Mouse (Mus musculus): ENCODE results near the gene Hspa12a.

The Hspa12a gene

DNA sequence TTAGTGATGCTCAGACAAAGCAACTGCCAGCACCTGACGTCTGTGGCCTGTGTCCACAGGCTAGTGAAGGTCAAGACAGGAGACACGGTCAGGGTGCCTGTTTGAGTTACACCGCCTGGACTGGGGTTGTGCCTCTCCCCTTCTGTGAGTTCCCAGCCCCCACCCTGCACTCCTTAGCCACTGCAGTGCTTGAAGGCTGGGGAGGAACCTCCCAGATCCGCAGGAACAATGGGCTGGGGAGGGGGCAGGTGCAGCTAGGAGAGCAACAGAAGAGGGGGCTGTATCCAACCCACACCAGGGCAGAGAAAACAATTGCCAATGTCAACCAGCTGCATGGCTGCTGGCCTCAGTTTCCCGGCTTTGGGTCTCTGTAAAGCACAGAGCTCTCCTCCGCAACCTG is 84.1 kb downstream of the Hspa12a start:
- no peak for DNase-seq

DNA sequence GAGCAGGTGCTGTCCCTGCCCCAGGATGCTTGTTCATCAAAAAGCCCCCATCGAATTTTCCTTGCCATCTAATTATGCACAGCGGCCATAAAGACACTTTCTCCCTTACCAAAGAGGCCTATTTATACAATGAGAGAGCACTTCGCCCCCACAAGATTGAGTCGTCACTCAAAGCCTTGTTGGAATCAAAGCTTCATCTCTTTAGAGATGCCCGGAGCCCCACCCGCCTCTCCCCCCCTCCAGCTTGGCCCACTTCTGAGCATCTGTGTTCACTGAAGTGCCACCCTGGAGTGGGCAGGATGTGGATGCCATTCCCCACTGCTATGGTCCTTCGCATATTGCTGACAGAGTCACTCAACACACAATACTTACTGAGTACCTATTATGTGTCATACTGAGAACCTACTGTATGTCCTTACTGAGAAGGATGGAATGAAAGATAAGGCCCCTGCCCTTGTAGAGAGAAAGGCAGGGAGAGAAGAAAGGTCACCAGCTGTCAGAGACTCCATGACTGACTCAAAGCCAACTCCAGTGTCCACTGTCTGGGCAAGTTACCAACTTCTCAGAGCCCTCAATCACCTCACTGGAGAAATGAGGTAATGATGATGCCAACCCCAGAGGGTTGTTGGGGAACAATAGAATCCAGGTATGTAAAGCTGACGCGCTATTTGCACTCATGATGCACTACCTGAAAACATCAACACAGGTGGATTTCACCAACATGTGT is 87.2 kb downstream of the Hspa12a start:
- DNase-seq, result no peak

DNA sequence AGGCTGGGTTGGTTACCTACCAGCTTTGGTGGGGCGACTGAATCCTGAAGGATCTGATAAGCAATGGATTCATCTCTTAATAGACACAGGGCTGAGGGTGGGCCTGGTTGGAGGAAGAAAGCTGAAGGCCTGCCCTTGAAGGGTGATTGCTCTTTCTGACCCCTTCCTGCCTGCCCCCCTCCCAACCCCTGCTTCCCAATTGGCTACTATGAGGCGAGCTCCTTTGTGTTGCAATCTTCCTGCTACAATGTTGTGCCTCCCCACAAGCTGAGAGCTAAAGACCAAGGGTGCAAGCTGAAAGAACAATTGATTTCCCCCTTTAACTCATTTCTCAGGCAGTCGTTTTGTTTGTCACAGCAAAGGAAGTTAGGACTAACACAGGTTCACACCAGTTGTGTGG is 88.6 kb downstream of the Hspa12a start:
- DNase-seq, result no peak

- no peak for DNase-seq
Measured at GRCm38 (mm10) chr19:58853036-58853735, 90.3 kb downstream of the Hspa12a start.

DNA sequence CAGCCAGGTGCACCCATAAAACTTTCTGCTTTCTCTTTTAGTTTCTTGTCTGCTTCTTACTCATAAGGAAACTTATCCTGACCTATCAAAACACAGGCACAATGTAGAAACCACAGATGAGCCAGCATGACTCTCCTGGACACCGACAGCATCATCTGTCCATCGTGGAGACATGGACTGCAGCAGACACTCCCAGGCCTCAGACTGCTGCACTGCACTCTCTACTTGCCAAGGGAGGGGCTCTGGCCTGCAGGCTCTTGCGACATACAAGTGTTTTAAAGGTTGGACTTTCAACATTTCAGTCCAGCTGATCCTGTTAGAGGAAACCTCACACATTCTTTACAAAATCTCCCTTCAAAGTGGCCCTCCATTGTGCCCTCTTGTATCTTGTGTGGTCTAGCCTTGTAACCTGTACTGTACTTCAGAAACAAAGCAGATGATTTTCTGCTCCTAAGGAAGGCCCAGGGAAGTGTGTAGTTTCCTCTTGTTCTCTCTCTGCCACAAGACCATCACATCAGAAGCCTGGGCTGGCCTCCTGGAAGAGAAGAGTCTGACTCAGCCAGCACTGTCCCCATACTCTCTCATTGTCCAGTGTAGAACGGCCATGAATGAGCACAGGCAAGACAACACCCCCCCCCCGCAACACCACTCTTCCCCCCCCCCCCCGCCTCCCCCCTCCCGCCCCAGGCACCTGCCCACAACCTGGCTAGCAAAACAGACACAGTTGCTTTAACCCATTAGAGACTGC is 92.6 kb downstream of the Hspa12a start:
- DNase-seq, result no peak

DNA sequence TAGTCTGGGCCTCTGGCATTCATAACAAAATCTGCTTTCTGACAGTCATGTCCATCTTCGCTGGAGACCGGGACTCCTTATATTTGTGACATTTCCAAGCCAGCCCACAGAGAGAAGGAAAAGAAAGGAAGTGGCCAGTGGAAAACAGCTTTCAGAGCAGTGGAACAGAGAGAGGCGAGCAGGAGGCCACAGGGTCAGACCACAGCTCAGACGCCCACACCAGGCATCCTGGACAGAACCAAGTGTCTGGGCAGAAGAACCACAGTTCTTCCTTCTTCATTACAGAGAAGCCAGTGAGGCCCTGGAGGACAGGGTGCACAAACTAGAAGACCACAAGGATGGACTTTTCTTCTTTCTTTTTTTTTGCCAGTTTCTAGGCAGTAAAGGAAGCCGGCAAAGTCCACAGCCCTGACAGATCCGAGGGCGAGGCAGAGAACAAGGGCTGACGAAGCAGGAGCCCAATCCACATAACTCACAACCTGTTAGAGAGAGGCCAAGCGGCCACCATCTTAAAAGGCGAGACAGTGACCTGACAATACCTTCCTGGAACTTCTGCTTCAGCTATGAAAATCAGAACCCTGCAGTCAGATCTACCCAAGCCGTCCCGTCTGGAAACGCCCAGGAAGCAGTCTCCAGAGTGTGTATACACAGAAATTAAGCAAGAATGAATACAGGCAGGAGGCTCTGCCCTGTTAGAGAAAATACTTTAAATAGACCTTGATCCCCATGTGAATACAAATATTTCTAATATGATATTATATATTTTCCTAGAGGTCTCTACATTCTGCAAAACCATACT is 93.9 kb downstream of the Hspa12a start:
- no peak for DNase-seq

- no peak for DNase-seq
Measured at GRCm38 (mm10) chr19:58843606-58844005, 99.8 kb downstream of the Hspa12a start.

DNA sequence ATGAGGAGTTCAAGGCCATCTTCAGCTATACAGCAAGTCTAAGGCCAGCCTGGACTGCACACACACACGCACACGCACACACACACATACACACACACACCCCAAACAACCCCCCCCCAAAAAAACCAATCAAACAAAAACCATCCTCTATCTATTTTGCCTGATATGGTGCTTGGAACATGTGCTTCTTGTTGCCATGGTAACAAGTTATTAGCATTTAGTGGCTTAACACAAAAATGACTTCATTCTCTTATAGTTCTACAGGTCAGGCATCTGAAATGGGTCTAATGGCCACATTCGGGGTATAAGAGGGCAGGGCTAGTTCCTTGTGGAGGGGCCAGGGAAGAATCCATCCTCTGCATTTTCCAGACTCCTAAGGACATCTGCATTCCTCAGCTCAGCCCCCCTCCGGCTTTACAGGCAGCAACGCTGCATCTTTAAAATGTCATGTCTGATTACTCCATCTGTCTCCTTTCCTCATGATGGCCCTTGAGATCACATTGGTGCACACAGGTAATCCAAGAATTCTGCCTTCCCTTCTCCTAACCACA is 102.7 kb downstream of the Hspa12a start:
- DNase-seq, result no peak

DNA sequence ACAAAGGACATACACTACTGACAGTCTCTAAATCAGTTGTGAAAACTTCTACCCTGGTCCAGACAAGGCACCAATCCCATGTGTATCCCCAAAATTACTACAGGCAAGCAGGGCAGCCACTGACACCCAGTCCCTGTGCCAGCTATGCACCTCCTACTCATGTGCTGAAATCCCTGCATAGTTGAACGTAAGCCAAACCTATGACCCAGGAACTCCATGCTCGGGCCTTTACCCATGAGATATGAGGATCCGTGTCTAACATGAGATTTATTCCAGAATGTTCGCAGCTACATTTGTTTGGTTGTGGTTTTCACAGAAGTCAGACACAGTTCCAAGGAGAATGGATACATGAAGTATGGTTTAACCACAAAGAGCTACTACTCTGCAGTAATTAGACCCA is 103.6 kb downstream of the Hspa12a start:
- DNase-seq, result no peak

GRCm38 (mm10) chr19:58839345-58839744 is 104.1 kb downstream of the Hspa12a start:
- DNase-seq, result no peak

GRCm38 (mm10) chr19:58838706-58839105 is 104.7 kb downstream of the Hspa12a start:
- no peak for DNase-seq

GRCm38 (mm10) chr19:58833639-58834180 is 109.7 kb downstream of the Hspa12a start:
- DNase-seq, result no peak

- DNase-seq, result no peak
Measured at GRCm38 (mm10) chr19:58832988-58833387, 110.5 kb downstream of the Hspa12a start.

GRCm38 (mm10) chr19:58831280-58831922 is 112.1 kb downstream of the Hspa12a start:
- no peak for DNase-seq

DNA sequence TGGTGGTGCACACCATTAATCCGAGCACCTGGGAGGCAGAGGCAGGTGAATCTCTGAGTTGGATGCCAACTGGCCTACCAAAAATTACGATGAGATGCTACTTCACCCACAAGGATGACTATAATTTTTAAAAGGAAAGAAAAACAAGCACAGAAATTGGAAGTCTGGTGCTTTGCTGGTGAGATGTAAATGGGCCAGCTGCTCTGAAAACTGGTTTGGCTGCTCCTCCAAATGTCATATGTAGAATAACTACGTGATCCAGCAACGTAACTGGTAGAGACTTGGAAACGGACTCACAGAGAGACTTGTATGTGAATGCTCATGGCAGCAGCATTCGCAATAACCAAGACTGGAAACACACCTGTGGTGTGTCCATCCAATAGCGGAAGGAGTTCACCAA is 113.3 kb downstream of the Hspa12a start:
- no peak for DNase-seq

DNA sequence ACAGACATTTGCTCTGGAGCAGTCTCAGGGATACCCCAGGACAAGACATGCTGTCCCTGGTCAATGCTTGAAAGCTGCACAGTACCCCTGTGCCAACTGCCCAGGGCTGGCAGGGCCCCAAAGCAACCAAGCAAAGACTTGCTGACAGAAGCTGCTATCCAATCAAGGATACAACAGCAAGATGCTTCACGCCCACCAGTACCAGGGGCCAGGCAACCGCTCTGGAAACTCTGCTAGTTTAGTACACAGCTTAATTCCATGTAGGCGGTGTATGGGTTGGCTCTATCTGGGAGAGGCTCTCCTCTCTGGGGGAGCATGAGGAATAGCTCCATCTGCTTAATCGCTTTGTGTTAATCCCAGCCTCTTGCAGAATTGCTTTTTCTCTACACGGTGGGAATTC is 113.9 kb downstream of the Hspa12a start:
- no peak for DNase-seq

GRCm38 (mm10) chr19:58827656-58828055 is 115.8 kb downstream of the Hspa12a start:
- no peak for DNase-seq

DNA sequence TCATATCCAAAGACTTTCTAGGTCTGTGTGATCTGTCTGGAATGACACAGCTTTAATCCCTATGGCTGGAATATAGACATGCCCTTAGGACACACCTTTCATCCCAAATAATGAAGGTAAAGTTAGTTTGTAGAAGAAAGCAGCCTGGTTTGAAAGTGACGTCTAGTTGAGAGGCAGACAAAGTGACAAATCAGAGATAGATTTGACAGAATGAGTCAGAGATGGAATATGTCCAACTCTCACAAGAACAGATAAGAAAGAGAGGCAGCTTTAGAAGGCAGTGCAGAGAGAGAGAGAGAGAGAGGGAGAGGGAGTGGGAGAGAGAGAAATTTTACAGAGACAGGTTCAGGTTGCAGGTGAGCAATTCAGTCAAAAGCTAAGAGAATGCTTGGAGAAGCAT is 119.1 kb downstream of the Hspa12a start:
- DNase-seq, result no peak

- DNase-seq, result no peak
Measured at GRCm38 (mm10) chr19:58823301-58823700, 120.2 kb downstream of the Hspa12a start.

DNA sequence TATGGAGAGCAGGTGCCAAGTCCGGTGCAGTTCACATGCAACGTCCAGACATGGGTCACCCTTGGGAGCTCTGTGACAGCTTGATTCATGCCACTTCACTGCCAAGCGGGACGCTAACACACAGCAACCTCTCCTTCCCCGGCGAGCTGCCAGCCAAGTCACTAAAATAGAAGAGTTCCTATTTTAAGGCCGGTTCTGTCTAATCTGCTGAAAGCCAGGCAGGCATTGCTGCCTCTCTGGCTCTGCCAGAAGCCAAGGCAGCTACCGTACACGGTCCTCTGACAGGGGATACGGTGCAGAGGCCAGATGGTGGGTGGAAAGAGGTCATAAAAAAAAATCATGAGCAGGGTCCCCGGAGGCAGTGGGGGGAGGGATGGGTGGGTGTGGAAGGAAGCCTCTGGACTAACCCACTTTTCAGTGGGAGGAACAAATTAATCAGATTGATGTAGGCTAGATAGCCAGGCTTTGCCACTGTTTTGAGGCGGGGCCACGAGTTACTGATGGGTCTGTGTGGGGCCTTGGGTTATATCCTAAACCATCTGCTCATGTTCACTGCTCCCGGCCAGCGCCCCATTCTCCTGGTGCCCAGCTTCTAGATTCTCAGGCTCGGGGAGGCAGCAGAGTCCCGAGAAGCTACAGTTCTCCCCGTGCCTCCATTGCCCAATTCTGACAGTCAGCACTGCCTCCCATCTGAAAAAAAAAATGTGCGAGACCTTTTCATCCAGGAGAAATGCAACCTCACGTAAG is 120.8 kb downstream of the Hspa12a start:
- no peak for DNase-seq
